Mouse (Mus musculus) CD4-positive, CD25-positive, alpha-beta regulatory T cell (primary cell): Measurements from ENCODE around the gene Olfr474. TPM values are rescaled to one million over a fixed set of nuclear protein-coding genes. Genes with fewer than 3 reads are reported as not detected.

Experiments
- polyA plus RNA-seq: library from polyadenylated mRNA; unstranded; fragments of 100-300 nt; shearing (Covaris generic); gene quantifications from one replicate; pipeline ENCODE4 v1.2.1, GENCODE M21; 2017

Olfr474 gene
- not detected for polyA plus RNA-seq

GRCm38 (mm10) chr7:107954343-107954742 is at the start of gene Olfr474:
Gene Olfr474, plus strand, starts transcription at chr7:107954643.

GRCm38 (mm10) chr7:107930146-107930545 is 24.3 kb upstream of the Olfr474 start, which contains the start of gene Olfr473:
Gene Olfr473, plus strand, starts transcription at chr7:107930446.

GRCm38 (mm10) chr7:107964503-107964902 is 10.1 kb downstream of the Olfr474 start, which contains the start of gene Olfr476:
Gene Olfr476, plus strand, starts transcription at chr7:107964803.

GRCm38 (mm10) chr7:107986393-107986792 is 31.9 kb downstream of the Olfr474 start, which contains the start of gene Olfr477:
Gene Olfr477, plus strand, starts transcription at chr7:107986693.

Other genes starting within 250 kb of the Olfr474 start
- gene Cyb5r2, start 196.6 kb upstream of the Olfr474 start, polyA plus RNA-seq, result not detected
- gene Ovch2, start 153.4 kb upstream of the Olfr474 start, polyA plus RNA-seq, result not detected
- not detected for gene Olfr467, start 142.4 kb upstream of the Olfr474 start, polyA plus RNA-seq
- gene Olfr469, start 129.1 kb upstream of the Olfr474 start, polyA plus RNA-seq, result not detected
- not detected for gene Olfr470, start 107.2 kb upstream of the Olfr474 start, polyA plus RNA-seq
- 0.06 TPM for gene Olfr472, start 56.7 kb upstream of the Olfr474 start, polyA plus RNA-seq
- not detected for gene Olfr473, start 24.2 kb upstream of the Olfr474 start, polyA plus RNA-seq
- gene Olfr476, start 10.2 kb downstream of the Olfr474 start, polyA plus RNA-seq, result not detected
- not detected for gene Olfr477, start 32.0 kb downstream of the Olfr474 start, polyA plus RNA-seq
- gene Olfr478, start 79.3 kb downstream of the Olfr474 start, polyA plus RNA-seq, result not detected
- not detected for gene Olfr479, start 96.0 kb downstream of the Olfr474 start, polyA plus RNA-seq
- not detected for gene Olfr480, start 112.7 kb downstream of the Olfr474 start, polyA plus RNA-seq
- 0.12 TPM for gene Olfr481, start 125.2 kb downstream of the Olfr474 start, polyA plus RNA-seq
- not detected for gene Olfr482, start 142.9 kb downstream of the Olfr474 start, polyA plus RNA-seq
- gene Olfr483, start 146.2 kb downstream of the Olfr474 start, polyA plus RNA-seq, result not detected
- gene Olfr484, start 172.8 kb downstream of the Olfr474 start, polyA plus RNA-seq, result 0.04 TPM
- gene Olfr485, start 205.2 kb downstream of the Olfr474 start, polyA plus RNA-seq, result not detected
- not detected for gene Olfr486, start 218.1 kb downstream of the Olfr474 start, polyA plus RNA-seq